Mouse (Mus musculus) ES-Bruce4 (cell line): ENCODE measurements around the gene Mtm1. TPM values are rescaled to one million over a fixed set of nuclear protein-coding genes. Genes with fewer than 3 reads are reported as not detected.

Experiments used
- H3K27ac ChIP-seq: 2 replicates; pipeline ENCODE4 v1.5.1; 2012; ENCODE audit warnings: low read length, inconsistent platforms; ENCODE audit not compliant: insufficient read depth
- H3K27me3 ChIP-seq: 2 replicates; pipeline ENCODE4 v1.6.1; 2012; ENCODE audit warnings: mild to moderate bottlenecking, low read length, inconsistent platforms; ENCODE audit not compliant: control insufficient read depth, poor library complexity, insufficient read depth, severe bottlenecking
- H3K36me3 ChIP-seq: 2 replicates; pipeline ENCODE4 v1.6.1; 2012; ENCODE audit warnings: inconsistent platforms, mild to moderate bottlenecking, low read length, moderate library complexity; ENCODE audit not compliant: control insufficient read depth, poor library complexity, insufficient read depth, severe bottlenecking
- H3K4me1 ChIP-seq: one replicate; pipeline ENCODE4 v1.8.1; 2011; ENCODE audit warnings: low read length; ENCODE audit not compliant: control insufficient read depth, insufficient read depth
- H3K4me3 ChIP-seq: 2 replicates; pipeline ENCODE4 v1.5.1; 2011; ENCODE audit warnings: low read depth, mild to moderate bottlenecking, low read length
- H3K9ac ChIP-seq: 2 replicates; pipeline ENCODE4 v1.6.1; 2012; ENCODE audit warnings: low read depth, mild to moderate bottlenecking, inconsistent platforms; ENCODE audit not compliant: poor library complexity, severe bottlenecking
- H3K9me3 ChIP-seq: replicated peaks from 2 replicates; pipeline ENCODE4 v1.6.1; 2012; ENCODE audit warnings: mild to moderate bottlenecking, low read length, inconsistent platforms; ENCODE audit not compliant: control insufficient read depth, poor library complexity, insufficient read depth, severe bottlenecking
- CTCF ChIP-seq: IDR thresholded peaks from one replicate; pipeline ENCODE4 v1.8.1; 2011; ENCODE audit warnings: low read depth, low read length
- EP300 ChIP-seq: IDR thresholded peaks from 2 replicates; pipeline ENCODE4 v1.6.1; 2011; ENCODE audit warnings: low read depth, low read length; ENCODE audit not compliant: insufficient read depth
- POLR2A ChIP-seq: IDR thresholded peaks from one replicate; pipeline ENCODE4 v1.8.1; 2011; ENCODE audit warnings: low read length; ENCODE audit not compliant: insufficient read depth
- polyA plus RNA-seq: library from polyadenylated mRNA; stranded (reverse); fragments of >200 nt; gene quantifications from 2 replicates; pipeline ENCODE4 v1.2.4, GENCODE M21; 2011; ENCODE audit warnings: low read depth; ENCODE audit not compliant: missing spikeins, insufficient read depth, insufficient read length

Mtm1 gene
- polyA plus RNA-seq, 1 experiment = 9.7 TPM

GRCm38 (mm10) chrX:71260857-71261256 is 50.3 kb downstream of the Mtm1 start:
- Histone ChIP-seq H3K4me3 (no peak overlapping the region), H3K36me3 (no peaks in the 10 kb centered on the region), H3K9me3 (no peaks in the 10 kb centered on the region), H3K4me1 (no peaks in the 10 kb centered on the region), H3K9ac (no peak overlapping the region), H3K27me3 (no peaks in the 10 kb centered on the region), H3K27ac (no peak overlapping the region)
- no peak for TF ChIP-seq EP300
- TF ChIP-seq POLR2A = no peak
- no peak for TF ChIP-seq CTCF

GRCm38 (mm10) chrX:71264316-71264715 is 53.7 kb downstream of the Mtm1 start:
- Histone ChIP-seq H3K4me1 (no peaks in the 10 kb centered on the region), H3K9ac (no peak overlapping the region), H3K4me3 (no peak overlapping the region), H3K9me3 (no peaks in the 10 kb centered on the region), H3K36me3 (no peaks in the 10 kb centered on the region), H3K27me3 (no peaks in the 10 kb centered on the region), H3K27ac (no peak overlapping the region)
- TF ChIP-seq EP300 = no peak
- TF ChIP-seq POLR2A = no peak
- TF ChIP-seq CTCF = no peak

GRCm38 (mm10) chrX:71268972-71269371 is 58.4 kb downstream of the Mtm1 start:
- Histone ChIP-seq H3K36me3 (no peaks in the 10 kb centered on the region), H3K9ac (no peak overlapping the region), H3K27me3 (no peaks in the 10 kb centered on the region), H3K9me3 (no peaks in the 10 kb centered on the region), H3K4me3 (no peak overlapping the region), H3K4me1 (no peaks in the 10 kb centered on the region), H3K27ac (no peak overlapping the region)
- TF ChIP-seq EP300 = no peak

GRCm38 (mm10) chrX:71274150-71274549 is 63.6 kb downstream of the Mtm1 start:
- no peak for TF ChIP-seq EP300
- H3K9ac ChIP-seq = no peak overlapping the region

DNA sequence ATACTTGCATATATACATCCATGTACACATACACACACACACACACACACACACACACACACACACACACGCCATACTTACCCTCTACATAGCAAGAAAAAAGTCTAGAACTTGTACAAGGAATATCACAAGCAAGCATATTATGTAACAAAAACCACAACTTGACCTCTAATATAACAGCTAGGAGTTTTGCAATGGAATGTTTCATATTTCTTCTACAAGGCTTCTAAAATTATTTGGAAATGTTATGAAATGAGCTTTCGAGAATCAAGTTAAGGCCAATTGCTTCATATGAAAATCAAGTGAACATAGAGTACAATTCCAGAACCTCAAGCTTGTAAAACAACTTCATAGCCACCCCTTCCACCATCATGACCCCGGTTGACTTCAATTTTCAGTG is 74.9 kb downstream of the Mtm1 start:
- H3K4me1 ChIP-seq = no peaks in the 10 kb centered on the region
- no peaks in the 10 kb centered on the region for H3K27me3 ChIP-seq
- no peak overlapping the region for H3K4me3 ChIP-seq
- H3K36me3 ChIP-seq = no peaks in the 10 kb centered on the region
- no peak overlapping the region for H3K27ac ChIP-seq
- TF ChIP-seq EP300 (no peak), POLR2A (no peak), CTCF (no peak)
- H3K9me3 ChIP-seq = no peaks in the 10 kb centered on the region
- H3K9ac ChIP-seq = no peak overlapping the region

More at GRCm38 (mm10) chrX:71274150-71274549, 63.6 kb downstream of the Mtm1 start:
- no peaks in the 10 kb centered on the region for H3K36me3 ChIP-seq
- no peaks in the 10 kb centered on the region for H3K4me1 ChIP-seq
- no peak overlapping the region for H3K27ac ChIP-seq
- no peak overlapping the region for H3K4me3 ChIP-seq
- H3K27me3 ChIP-seq = no peaks in the 10 kb centered on the region
- H3K9me3 ChIP-seq = no peaks in the 10 kb centered on the region

DNA sequence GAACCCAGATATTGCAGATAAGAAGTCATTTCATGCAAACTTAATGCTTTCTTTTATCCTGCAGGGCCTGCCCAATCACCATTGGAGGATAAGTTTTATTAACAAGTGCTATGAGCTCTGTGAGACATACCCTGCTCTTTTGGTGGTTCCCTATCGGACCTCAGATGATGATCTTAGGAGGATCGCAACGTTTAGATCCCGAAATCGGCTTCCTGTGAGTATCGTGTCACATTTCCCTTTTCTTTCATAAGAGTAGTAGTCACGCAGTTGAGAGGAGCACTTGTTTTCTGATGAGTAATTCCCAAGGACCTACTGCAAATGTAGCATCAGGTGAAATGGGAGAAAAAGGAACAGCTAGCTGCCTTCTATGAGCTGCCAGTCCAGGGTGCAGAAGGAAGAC is 76.5 kb downstream of the Mtm1 start:
- Histone ChIP-seq H3K4me3 (no peak overlapping the region), H3K9ac (no peak overlapping the region), H3K27ac (no peak overlapping the region), H3K9me3 (no peaks in the 10 kb centered on the region), H3K36me3 (no peaks in the 10 kb centered on the region), H3K27me3 (no peaks in the 10 kb centered on the region), H3K4me1 (no peaks in the 10 kb centered on the region)
- TF ChIP-seq POLR2A (no peak), CTCF (no peak)
